Mouse (Mus musculus) NIH3T3 (cell line): ENCODE results near the gene Cox4i2.
A peak's percentile ranks its signal among the peaks of the same experiment; 100 is the strongest.

ENCODE experiments used
- DNase-seq: peaks from one replicate; pipeline ENCODE4 v3.0.0-alpha.2; 2012; ENCODE audit warnings: low read depth

Cox4i2 gene

GRCm38 (mm10) chr2:152800762-152801113 lies 46.8 kb downstream of the Cox4i2 start:
- DNase-seq = no peak

- DNase-seq = no peak
Observed at GRCm38 (mm10) chr2:152802303-152802702, 48.3 kb downstream of the Cox4i2 start.

GRCm38 (mm10) chr2:152803081-152803480 lies 49.1 kb downstream of the Cox4i2 start:
- no peak for DNase-seq

DNA sequence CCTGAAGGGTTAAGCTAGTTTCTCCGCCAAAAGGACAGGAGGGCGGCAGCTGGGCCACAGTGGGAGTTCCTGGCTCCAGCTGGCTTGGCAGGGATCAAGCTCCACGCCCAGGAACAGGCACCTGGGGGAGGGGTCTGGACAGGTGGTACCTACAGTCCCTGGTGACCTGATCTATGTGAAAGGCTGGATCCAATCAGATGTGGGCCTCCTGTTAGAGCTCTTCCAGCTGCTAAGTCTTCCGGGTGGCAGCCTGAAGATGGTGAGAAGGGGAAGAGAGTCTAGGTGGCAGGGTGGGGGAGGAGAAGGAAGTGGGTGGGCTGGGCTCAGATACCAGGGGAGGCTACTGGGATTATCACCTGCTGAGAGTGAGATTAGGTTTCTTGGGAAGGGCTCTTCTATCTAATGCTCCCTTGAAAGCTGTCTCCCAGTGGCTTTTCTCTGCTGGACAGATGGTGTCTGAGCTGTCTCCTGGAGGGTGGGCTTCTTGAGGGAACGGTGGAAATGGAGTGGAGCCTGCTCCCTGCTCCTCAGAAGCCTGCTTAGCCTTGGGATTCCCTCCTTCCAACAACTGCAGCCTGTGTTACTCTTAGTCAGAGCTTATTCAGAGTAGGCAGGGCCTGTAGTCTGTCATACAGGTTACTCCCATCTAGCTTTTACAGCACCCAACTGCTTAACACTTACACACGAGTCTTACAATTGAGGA lies 50.6 kb downstream of the Cox4i2 start:
- peak; percentile 52 for DNase-seq

GRCm38 (mm10) chr2:152805111-152805490 lies 51.1 kb downstream of the Cox4i2 start:
- no peak for DNase-seq

DNA sequence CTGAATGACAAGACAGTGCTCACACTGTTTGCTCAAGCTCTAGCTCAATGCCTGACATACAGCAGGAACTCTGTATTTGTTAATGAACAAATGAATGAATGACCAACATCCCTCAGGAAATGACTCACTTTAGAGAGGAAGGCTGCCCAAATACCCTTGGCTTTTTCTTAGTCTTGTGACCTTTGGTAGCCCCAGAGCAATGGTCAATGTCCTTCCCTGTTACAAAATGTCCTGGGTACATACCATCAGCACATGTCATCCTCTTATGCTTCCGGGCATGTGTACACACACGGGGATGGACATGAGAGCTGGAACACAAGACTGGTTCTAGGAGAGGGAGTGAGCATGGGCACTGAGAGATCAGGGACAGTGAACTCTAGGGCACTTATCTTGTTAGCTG lies 52.1 kb downstream of the Cox4i2 start:
- DNase-seq = peak; percentile 56

GRCm38 (mm10) chr2:152808178-152808577 lies 54.2 kb downstream of the Cox4i2 start:
- no peak for DNase-seq

GRCm38 (mm10) chr2:152810158-152810941 lies 56.4 kb downstream of the Cox4i2 start:
- peak; percentile 57 for DNase-seq

- DNase-seq = no peak
Observed at GRCm38 (mm10) chr2:152811336-152812165, 57.6 kb downstream of the Cox4i2 start.

DNA sequence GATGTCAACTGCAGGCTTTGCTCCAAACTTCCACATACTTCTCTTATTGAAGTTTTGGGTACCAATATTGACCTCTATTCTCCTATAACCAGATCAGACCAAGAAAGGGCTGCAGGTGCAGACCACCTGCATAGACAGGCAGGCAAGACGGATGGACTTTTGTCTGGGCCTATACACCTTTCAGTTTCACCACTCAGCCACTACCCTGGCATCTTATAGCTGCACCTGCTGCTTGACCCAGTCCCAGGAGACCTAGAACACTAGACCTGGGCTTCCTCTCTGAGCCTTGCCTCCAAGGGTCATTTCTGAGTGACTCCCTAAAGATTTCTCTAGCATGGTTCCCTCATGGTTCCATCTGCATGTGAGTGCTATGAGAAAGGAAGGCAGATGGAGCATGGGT lies 59.3 kb downstream of the Cox4i2 start:
- no peak for DNase-seq

DNA sequence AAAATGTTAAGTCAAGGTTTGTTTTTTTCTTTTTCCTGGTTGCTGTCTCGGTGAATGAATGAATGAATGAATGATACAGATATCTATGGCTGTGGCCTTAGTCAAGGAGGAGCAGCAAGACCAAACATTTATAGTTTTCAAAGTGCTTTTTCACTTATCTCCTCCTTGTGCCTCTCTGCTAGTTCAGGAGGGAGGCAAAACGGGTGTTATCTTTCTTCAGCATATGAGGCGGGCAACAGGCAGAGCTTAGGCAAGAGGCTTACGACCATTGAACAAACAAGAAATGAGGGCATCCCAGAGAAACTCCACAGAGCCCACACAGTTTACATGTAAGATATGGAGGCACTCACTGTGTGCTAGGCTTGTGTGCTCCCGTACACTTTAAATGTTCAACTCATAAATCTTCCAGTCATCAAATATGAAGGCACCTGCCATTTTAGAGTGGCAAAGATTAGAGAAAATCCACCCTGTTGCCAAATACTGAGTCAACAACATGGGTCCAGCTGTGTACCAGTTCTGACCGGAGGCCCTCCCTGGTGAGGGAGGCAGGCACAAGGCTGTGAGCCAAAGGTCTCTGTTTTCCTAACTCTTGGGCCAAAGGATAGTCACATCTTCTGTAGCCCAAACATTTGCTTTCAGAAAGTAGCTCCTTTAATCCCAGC lies 60.4 kb downstream of the Cox4i2 start:
- DNase-seq = peak; percentile 54
